Mouse (Mus musculus): ENCODE measurements around the gene Prpf6. TPM values are rescaled to one million over a fixed set of nuclear protein-coding genes. Genes with fewer than 3 reads are reported as not detected.

The Prpf6 gene
- polyA plus RNA-seq, 2 experiments: 41.6 to 57.9 TPM

- DNase-seq (ENCODE audit: low spot score) (no peak), ATAC-seq (ENCODE audit: low FRiP score, low read depth) (no peak)
- no peak for TF ChIP-seq POLR2A (IDR thresholded peaks at IDR 0.05; ENCODE audit: borderline replicate concordance, extremely low read depth, insufficient read depth, insufficient read length)
- 93% methylated on average over 7 of the region's 7 CpGs for WGBS
- H3K9me3 ChIP-seq (ENCODE audit: control insufficient read depth, low read length): no peaks in the 10 kb centered on the region
- peaks cover 21% of the 10 kb centered on the region for H3K36me3 ChIP-seq (ENCODE audit: control insufficient read depth, insufficient read depth, low read length)
- no peak overlapping the region for H3K4me2 ChIP-seq (replicated peaks; ENCODE audit: low read depth, low read length, severe bottlenecking)
- H3K4me1 ChIP-seq (ENCODE audit: control insufficient read depth, insufficient read depth, low read length): no peaks in the 10 kb centered on the region
- H3K4me3 ChIP-seq (replicated peaks; ENCODE audit: low read length): no peak overlapping the region
- H3K27ac ChIP-seq (replicated peaks; ENCODE audit: low read depth, low read length): no peak overlapping the region
- H3K27me3 ChIP-seq (ENCODE audit: control insufficient read depth, insufficient read depth, low read length): no peaks in the 10 kb centered on the region
- no peak overlapping the region for H3K9ac ChIP-seq (ENCODE audit: low read depth, low read length, severe bottlenecking)
Observed at GRCm38 (mm10) chr2:181574921-181575545, 16.6 kb upstream of the Prpf6 start.

- TF ChIP-seq POLR2A (IDR thresholded peaks at IDR 0.05; ENCODE audit: borderline replicate concordance, extremely low read depth, insufficient read depth, insufficient read length): no peak
- 96% methylated on average over 2 of the region's 2 CpGs for WGBS
- Histone ChIP-seq H3K4me1 (ENCODE audit: control insufficient read depth, insufficient read depth, low read length) (peaks cover 4% of the 10 kb centered on the region; the same call in 1 of the 2 replicates), H3K36me3 (ENCODE audit: control insufficient read depth, insufficient read depth, low read length) (peaks cover 21% of the 10 kb centered on the region), H3K9ac (ENCODE audit: low read depth, low read length, severe bottlenecking) (no peak overlapping the region), H3K4me3 (replicated peaks; ENCODE audit: low read length) (no peak overlapping the region), H3K9me3 (ENCODE audit: control insufficient read depth, low read length) (no peaks in the 10 kb centered on the region), H3K27me3 (ENCODE audit: control insufficient read depth, insufficient read depth, low read length) (no peaks in the 10 kb centered on the region), H3K27ac (replicated peaks; ENCODE audit: low read depth, low read length) (no peak overlapping the region), H3K4me2 (replicated peaks; ENCODE audit: low read depth, low read length, severe bottlenecking) (no peak overlapping the region)
- DNase-seq (ENCODE audit: low spot score): no peak
- no peak for ATAC-seq (ENCODE audit: low FRiP score, low read depth)
Observed at GRCm38 (mm10) chr2:181576613-181577012, 15.1 kb upstream of the Prpf6 start.

- H3K4me1 ChIP-seq (ENCODE audit: control insufficient read depth, insufficient read depth, low read length): peaks cover 4% of the 10 kb centered on the region; the same call in 1 of the 2 replicates
- ATAC-seq (ENCODE audit: low FRiP score, low read depth) (no peak), DNase-seq (ENCODE audit: low spot score) (no peak)
- TF ChIP-seq POLR2A (IDR thresholded peaks at IDR 0.05; ENCODE audit: borderline replicate concordance, extremely low read depth, insufficient read depth, insufficient read length): no peak
- no peak overlapping the region for H3K4me2 ChIP-seq (replicated peaks; ENCODE audit: low read depth, low read length, severe bottlenecking)
- peaks cover 17% of the 10 kb centered on the region for H3K36me3 ChIP-seq (ENCODE audit: control insufficient read depth, insufficient read depth, low read length)
- 82% methylated on average over 2 of the region's 2 CpGs for WGBS
- H3K9ac ChIP-seq (ENCODE audit: low read depth, low read length, severe bottlenecking): no peak overlapping the region
- no peak overlapping the region for H3K27ac ChIP-seq (replicated peaks; ENCODE audit: low read depth, low read length)
- H3K9me3 ChIP-seq (ENCODE audit: control insufficient read depth, low read length): no peaks in the 10 kb centered on the region
- H3K27me3 ChIP-seq (ENCODE audit: control insufficient read depth, insufficient read depth, low read length): no peaks in the 10 kb centered on the region
- no peak overlapping the region for H3K4me3 ChIP-seq (replicated peaks; ENCODE audit: low read length)
Observed at GRCm38 (mm10) chr2:181577126-181577525, 14.5 kb upstream of the Prpf6 start.

GRCm38 (mm10) chr2:181577981-181578581 is 13.6 kb upstream of the Prpf6 start:
- H3K27ac ChIP-seq (replicated peaks; ENCODE audit: low read depth, low read length): no peak overlapping the region
- WGBS: 87% methylated on average over 7 of the region's 7 CpGs
- H3K9ac ChIP-seq (ENCODE audit: low read depth, low read length, severe bottlenecking): no peak overlapping the region; the same call in 1 of the 2 replicates
- ATAC-seq (ENCODE audit: low FRiP score, low read depth) (no peak), DNase-seq (ENCODE audit: low spot score) (no peak)
- H3K4me2 ChIP-seq (replicated peaks; ENCODE audit: low read depth, low read length, severe bottlenecking): no peak overlapping the region
- TF ChIP-seq POLR2A (IDR thresholded peaks at IDR 0.05; ENCODE audit: borderline replicate concordance, extremely low read depth, insufficient read depth, insufficient read length): no peak
- H3K4me3 ChIP-seq (replicated peaks; ENCODE audit: low read length): no peak overlapping the region
- H3K9me3 ChIP-seq (ENCODE audit: control insufficient read depth, low read length): no peaks in the 10 kb centered on the region
- no peaks in the 10 kb centered on the region for H3K27me3 ChIP-seq (ENCODE audit: control insufficient read depth, insufficient read depth, low read length)
- H3K4me1 ChIP-seq (ENCODE audit: control insufficient read depth, insufficient read depth, low read length): peaks cover 4% of the 10 kb centered on the region; the same call in 1 of the 2 replicates
- H3K36me3 ChIP-seq (ENCODE audit: control insufficient read depth, insufficient read depth, low read length): peaks cover 12% of the 10 kb centered on the region

- no peak for TF ChIP-seq POLR2A (IDR thresholded peaks at IDR 0.05; ENCODE audit: borderline replicate concordance, extremely low read depth, insufficient read depth, insufficient read length)
- Histone ChIP-seq H3K27ac (replicated peaks; ENCODE audit: low read depth, low read length) (no peak overlapping the region), H3K36me3 (ENCODE audit: control insufficient read depth, insufficient read depth, low read length) (peaks cover 17% of the 10 kb centered on the region), H3K4me2 (replicated peaks; ENCODE audit: low read depth, low read length, severe bottlenecking) (no peak overlapping the region), H3K9ac (ENCODE audit: low read depth, low read length, severe bottlenecking) (no peak overlapping the region), H3K4me1 (ENCODE audit: control insufficient read depth, insufficient read depth, low read length) (peaks cover 4% of the 10 kb centered on the region; the same call in 1 of the 2 replicates), H3K27me3 (ENCODE audit: control insufficient read depth, insufficient read depth, low read length) (no peaks in the 10 kb centered on the region), H3K4me3 (replicated peaks; ENCODE audit: low read length) (no peak overlapping the region), H3K9me3 (ENCODE audit: control insufficient read depth, low read length) (no peaks in the 10 kb centered on the region)
- WGBS: 76% methylated on average over 5 of the region's 5 CpGs
- DNase-seq (ENCODE audit: low spot score): no peak
- no peak for ATAC-seq (ENCODE audit: low FRiP score, low read depth)
Observed at GRCm38 (mm10) chr2:181578790-181579618, 12.7 kb upstream of the Prpf6 start.
